Mouse (Mus musculus): ENCODE measurements around the gene Gm49368. TPM values are rescaled to one million over a fixed set of nuclear protein-coding genes. Genes with fewer than 3 reads are reported as not detected.
"Not testable (repeated sequence)": the region's sequence is repeated elsewhere in the genome, so short reads cannot be mapped to it uniquely, and the experiment has no call there.

Gm49368 gene
- not detected in 2 replicates for polyA plus RNA-seq (2014; fragmentation: Nextera tagmentation; extraction: Ambion mirVana)

DNA sequence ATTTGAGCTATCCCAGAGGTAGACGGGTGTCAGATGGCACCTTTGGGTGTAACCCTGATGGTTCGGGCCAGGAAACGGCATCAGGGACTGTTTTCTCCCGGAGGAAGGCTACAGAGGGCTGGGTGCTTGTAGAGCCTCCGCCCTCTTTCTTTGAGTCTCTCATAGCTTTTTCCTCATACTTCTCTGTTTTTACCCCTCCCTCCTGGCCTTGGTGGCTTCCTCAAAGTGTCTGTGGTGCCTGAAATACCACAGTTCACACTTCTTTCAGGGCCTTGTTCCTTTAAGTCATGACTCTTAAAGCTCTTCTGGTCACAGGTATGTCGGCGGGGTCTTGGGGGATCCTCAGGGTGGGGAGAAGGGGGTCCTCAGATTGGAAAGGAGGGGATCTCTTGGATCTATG lies at the start of gene Gm49368, which contains the start of gene Itgam:
Gene Gm49368, plus strand, starts transcription at position 228 of the 400 bp plus-strand sequence.
Gene Itgam, plus strand, starts transcription at position 185 of the 400 bp plus-strand sequence.
- Histone ChIP-seq H3K36me3 (ENCODE audit: control insufficient read depth, insufficient read depth, low read length) (no peaks in the 10 kb centered on the region), H3K27me3 (ENCODE audit: control insufficient read depth, insufficient read depth, low read length) (no peaks in the 10 kb centered on the region), H3K4me3 (ENCODE audit: low read depth, low read length) (no peak within 1 kb of the TSS), H3K9me3 (replicated peaks; ENCODE audit: control insufficient read depth, low read length) (no peaks in the 10 kb centered on the region), H3K9ac (ENCODE audit: low read depth, low read length) (no peak within 1 kb of the TSS), H3K27ac (ENCODE audit: low read depth, low read length) (no peak within 1 kb of the TSS), H3K4me1 (ENCODE audit: control insufficient read depth, insufficient read depth, low read length) (no peaks in the 10 kb centered on the region), H3K4me2 (no peak within 1 kb of the TSS)
- ATAC-seq (replicated peaks; ENCODE audit: insufficient number of reproducible peaks, low FRiP score, low TSS enrichment): no peak
- 83% methylated on average over 7 of the region's 7 CpGs for WGBS (ENCODE audit: insufficient replicate concordance)

DNA sequence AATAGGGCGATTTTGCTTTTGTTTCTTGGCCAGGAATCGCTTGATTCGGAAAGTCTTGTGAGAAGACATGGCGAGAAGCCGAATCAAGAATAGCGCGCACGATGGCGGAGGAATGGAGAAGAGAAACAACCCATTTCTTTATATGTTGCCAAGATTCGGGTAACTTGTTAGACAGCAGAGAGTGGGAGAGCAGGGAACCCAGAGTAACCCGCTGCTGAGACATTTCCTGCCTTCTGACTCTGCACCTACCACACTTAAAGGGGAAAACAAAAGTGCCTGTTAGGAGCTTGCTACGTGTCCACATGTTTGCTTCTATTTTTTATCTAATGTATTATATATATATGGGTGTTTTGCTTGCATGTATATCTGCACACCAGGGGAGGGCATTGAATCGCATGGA lies 49.4 kb upstream of the Gm49368 start:
- Histone ChIP-seq H3K27me3 (ENCODE audit: control insufficient read depth, insufficient read depth, low read length) (peaks cover 8% of the 10 kb centered on the region), H3K4me1 (ENCODE audit: control insufficient read depth, insufficient read depth, low read length) (peaks cover 10% of the 10 kb centered on the region; the same call in 1 of the 2 replicates), H3K4me2 (no peak overlapping the region), H3K9me3 (replicated peaks; ENCODE audit: control insufficient read depth, low read length) (no peaks in the 10 kb centered on the region), H3K27ac (ENCODE audit: low read depth, low read length) (no peak overlapping the region), H3K36me3 (ENCODE audit: control insufficient read depth, insufficient read depth, low read length) (no peaks in the 10 kb centered on the region), H3K4me3 (ENCODE audit: low read depth, low read length) (no peak overlapping the region), H3K9ac (ENCODE audit: low read depth, low read length) (no peak overlapping the region)
- 84% methylated on average over 13 of the region's 13 CpGs for WGBS (ENCODE audit: insufficient replicate concordance)
- no peak for ATAC-seq (replicated peaks; ENCODE audit: insufficient number of reproducible peaks, low FRiP score, low TSS enrichment)

DNA sequence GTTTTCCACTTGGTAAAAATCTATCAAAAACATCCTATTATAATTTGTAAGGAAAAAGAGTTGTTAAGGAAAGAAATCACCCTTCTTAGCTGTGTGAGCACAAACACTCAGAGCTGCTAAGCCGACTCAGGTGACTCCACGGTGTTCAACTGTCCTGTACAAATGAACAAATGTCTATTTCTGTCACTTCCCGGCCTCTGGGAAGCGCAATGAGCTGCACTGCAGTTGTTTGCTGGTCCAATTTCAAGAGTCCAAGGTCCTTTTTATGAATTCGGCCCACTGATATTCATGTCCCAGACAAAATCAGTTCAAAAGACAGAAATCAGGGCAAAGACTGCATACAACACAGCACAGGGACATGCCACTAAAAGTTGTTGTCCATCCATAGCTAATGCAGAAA lies 46.3 kb upstream of the Gm49368 start:
- 69% methylated on average over 5 of the region's 5 CpGs for WGBS (ENCODE audit: insufficient replicate concordance)
- ATAC-seq (replicated peaks; ENCODE audit: insufficient number of reproducible peaks, low FRiP score, low TSS enrichment); H3K27me3 ChIP-seq (ENCODE audit: control insufficient read depth, insufficient read depth, low read length): not testable (repeated sequence)

DNA sequence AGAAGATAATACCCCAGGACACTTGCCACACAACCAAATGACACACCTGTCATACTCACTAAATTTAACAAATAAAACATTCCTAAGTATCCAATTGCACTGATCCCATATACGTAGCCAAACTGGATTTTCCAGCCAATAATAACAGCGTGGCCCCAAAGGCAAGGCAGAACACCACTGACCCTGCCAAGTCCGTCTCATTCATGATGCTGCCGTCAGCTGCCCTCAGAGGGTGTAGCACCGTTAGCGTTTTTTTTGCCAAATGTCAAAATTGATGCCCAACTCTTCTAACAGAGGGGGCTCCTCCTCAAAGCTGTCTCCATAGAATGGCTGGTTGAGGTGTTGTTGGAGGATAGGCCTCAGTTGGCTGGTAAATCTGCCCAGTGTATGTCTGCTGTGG lies 45.8 kb upstream of the Gm49368 start:
- Histone ChIP-seq H3K27me3 (ENCODE audit: control insufficient read depth, insufficient read depth, low read length) (no peaks in the 10 kb centered on the region), H3K9me3 (replicated peaks; ENCODE audit: control insufficient read depth, low read length) (no peaks in the 10 kb centered on the region), H3K9ac (ENCODE audit: low read depth, low read length) (no peak overlapping the region), H3K4me2 (no peak overlapping the region), H3K4me3 (ENCODE audit: low read depth, low read length) (no peak overlapping the region), H3K36me3 (ENCODE audit: control insufficient read depth, insufficient read depth, low read length) (no peaks in the 10 kb centered on the region), H3K4me1 (ENCODE audit: control insufficient read depth, insufficient read depth, low read length) (no peaks in the 10 kb centered on the region), H3K27ac (ENCODE audit: low read depth, low read length) (no peak overlapping the region)
- ATAC-seq (replicated peaks; ENCODE audit: insufficient number of reproducible peaks, low FRiP score, low TSS enrichment): no peak
- 84% methylated on average over 6 of the region's 6 CpGs for WGBS (ENCODE audit: insufficient replicate concordance)

More for the DNA sequence above, 46.3 kb upstream of the Gm49368 start:
- not testable (repeated sequence) for H3K4me1 ChIP-seq (ENCODE audit: control insufficient read depth, insufficient read depth, low read length); H3K4me2 ChIP-seq; H3K27ac ChIP-seq (ENCODE audit: low read depth, low read length); H3K4me3 ChIP-seq (ENCODE audit: low read depth, low read length); H3K9me3 ChIP-seq (replicated peaks; ENCODE audit: control insufficient read depth, low read length); H3K9ac ChIP-seq (ENCODE audit: low read depth, low read length); H3K36me3 ChIP-seq (ENCODE audit: control insufficient read depth, insufficient read depth, low read length)

DNA sequence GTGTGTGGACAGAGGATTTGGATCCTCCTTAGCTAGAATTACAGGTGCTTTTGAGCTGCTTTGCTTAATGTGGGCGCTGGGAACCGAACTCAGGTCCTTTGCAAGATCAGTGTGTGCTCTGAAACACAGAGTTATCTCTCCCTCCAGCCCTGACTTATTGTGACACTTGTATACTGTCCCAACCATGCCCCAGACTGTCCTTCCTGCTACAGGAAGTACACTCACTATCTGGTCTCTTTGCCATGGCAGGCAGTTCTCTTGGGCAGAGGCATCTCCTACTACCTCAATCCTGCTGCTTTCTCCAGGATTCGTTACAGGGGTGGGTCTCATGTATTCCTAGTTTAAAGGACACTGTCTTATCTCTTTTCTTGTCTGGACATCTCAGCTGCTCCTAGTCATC lies 44.2 kb upstream of the Gm49368 start:
- Histone ChIP-seq H3K36me3 (ENCODE audit: control insufficient read depth, insufficient read depth, low read length) (no peaks in the 10 kb centered on the region), H3K27ac (ENCODE audit: low read depth, low read length) (no peak overlapping the region)
- no peak for ATAC-seq (replicated peaks; ENCODE audit: insufficient number of reproducible peaks, low FRiP score, low TSS enrichment)

DNA sequence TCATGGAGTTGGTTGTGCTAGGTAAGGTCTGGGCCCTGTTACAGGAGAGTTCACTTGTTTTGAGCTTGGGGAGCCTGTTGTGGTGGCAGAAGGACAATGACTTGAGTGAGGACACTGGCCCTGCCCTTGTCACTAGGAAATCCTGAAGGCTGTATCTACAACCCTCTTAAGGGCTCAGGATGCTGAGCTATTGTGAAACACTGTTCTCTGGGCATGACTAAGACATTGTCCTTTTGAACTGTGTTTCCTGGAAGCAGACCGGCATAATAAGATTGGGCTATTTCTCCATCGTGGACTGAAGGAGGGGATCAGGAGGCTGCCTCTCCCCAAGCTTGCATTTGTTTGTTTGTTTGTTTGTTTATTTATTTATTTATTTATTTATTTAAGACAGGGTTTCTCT lies 43.3 kb upstream of the Gm49368 start:
- 59% methylated on average over 2 of the region's 2 CpGs for WGBS (ENCODE audit: insufficient replicate concordance)
- no peak overlapping the region for H3K27ac ChIP-seq (ENCODE audit: low read depth, low read length)
- H3K4me2 ChIP-seq: no peak overlapping the region
- no peaks in the 10 kb centered on the region; the same call in 1 of the 2 replicates for H3K4me1 ChIP-seq (ENCODE audit: control insufficient read depth, insufficient read depth, low read length)
- H3K9ac ChIP-seq (ENCODE audit: low read depth, low read length): no peak overlapping the region
- no peaks in the 10 kb centered on the region for H3K36me3 ChIP-seq (ENCODE audit: control insufficient read depth, insufficient read depth, low read length)
- H3K27me3 ChIP-seq (ENCODE audit: control insufficient read depth, insufficient read depth, low read length): no peaks in the 10 kb centered on the region
- no peaks in the 10 kb centered on the region for H3K9me3 ChIP-seq (replicated peaks; ENCODE audit: control insufficient read depth, low read length)
- ATAC-seq (replicated peaks; ENCODE audit: insufficient number of reproducible peaks, low FRiP score, low TSS enrichment): no peak
- no peak overlapping the region for H3K4me3 ChIP-seq (ENCODE audit: low read depth, low read length)

More for the DNA sequence above, 44.2 kb upstream of the Gm49368 start:
- Histone ChIP-seq H3K9ac (ENCODE audit: low read depth, low read length) (no peak overlapping the region), H3K4me1 (ENCODE audit: control insufficient read depth, insufficient read depth, low read length) (no peaks in the 10 kb centered on the region), H3K4me3 (ENCODE audit: low read depth, low read length) (no peak overlapping the region), H3K9me3 (replicated peaks; ENCODE audit: control insufficient read depth, low read length) (no peaks in the 10 kb centered on the region), H3K27me3 (ENCODE audit: control insufficient read depth, insufficient read depth, low read length) (no peaks in the 10 kb centered on the region), H3K4me2 (no peak overlapping the region)
- 78% methylated on average over 3 of the region's 3 CpGs for WGBS (ENCODE audit: insufficient replicate concordance)

DNA sequence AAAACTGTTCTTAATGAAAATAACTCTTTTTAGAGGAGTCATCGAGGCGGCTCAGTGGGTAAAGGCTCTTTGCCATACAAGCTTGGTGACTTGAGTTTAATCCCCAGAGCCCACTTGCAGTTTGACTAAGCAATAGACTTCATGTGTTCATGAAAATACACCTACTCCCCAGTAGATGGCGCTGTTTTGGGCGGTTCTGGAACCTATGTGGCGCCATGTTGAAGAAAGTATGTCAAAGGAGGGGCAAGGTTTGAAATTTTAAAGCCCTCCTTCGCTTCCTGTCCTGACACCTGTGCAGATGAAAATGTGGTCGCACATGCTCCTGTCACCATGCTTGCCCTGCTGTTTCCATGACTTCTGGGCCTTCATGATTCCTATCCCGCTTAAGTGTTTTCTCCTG lies 39.5 kb upstream of the Gm49368 start:
- Histone ChIP-seq H3K9me3 (replicated peaks; ENCODE audit: control insufficient read depth, low read length) (no peaks in the 10 kb centered on the region), H3K36me3 (ENCODE audit: control insufficient read depth, insufficient read depth, low read length) (no peaks in the 10 kb centered on the region), H3K9ac (ENCODE audit: low read depth, low read length) (no peak overlapping the region), H3K27ac (ENCODE audit: low read depth, low read length) (no peak overlapping the region), H3K4me1 (ENCODE audit: control insufficient read depth, insufficient read depth, low read length) (no peaks in the 10 kb centered on the region; the same call in 1 of the 2 replicates), H3K4me2 (no peak overlapping the region), H3K4me3 (ENCODE audit: low read depth, low read length) (no peak overlapping the region), H3K27me3 (ENCODE audit: control insufficient read depth, insufficient read depth, low read length) (no peaks in the 10 kb centered on the region)
- WGBS (ENCODE audit: insufficient replicate concordance): 57% methylated on average over 8 of the region's 8 CpGs
- no peak for ATAC-seq (replicated peaks; ENCODE audit: insufficient number of reproducible peaks, low FRiP score, low TSS enrichment)

DNA sequence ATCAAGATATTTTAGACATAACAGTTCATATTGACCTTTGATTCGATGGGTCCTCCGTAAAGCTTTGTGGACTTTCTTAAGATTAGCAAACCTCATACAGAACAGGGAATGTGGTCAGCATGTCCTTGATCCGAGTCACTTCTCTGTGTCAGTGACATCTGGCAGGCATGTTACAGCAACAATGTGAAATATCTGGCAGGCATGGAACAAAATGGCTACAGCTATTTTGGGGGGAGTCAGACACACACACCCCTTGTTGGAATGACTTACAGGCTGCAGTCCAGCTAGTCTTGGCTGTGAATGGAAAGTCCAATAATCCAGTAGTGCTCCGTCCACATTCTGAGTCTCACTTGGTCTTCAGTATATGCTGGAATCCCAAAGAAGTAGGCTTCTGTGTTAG lies 38.9 kb upstream of the Gm49368 start:
- 85% methylated on average over 4 of the region's 4 CpGs for WGBS (ENCODE audit: insufficient replicate concordance)
- H3K4me2 ChIP-seq: no peak overlapping the region
- H3K4me3 ChIP-seq (ENCODE audit: low read depth, low read length): no peak overlapping the region
- H3K9me3 ChIP-seq (replicated peaks; ENCODE audit: control insufficient read depth, low read length): no peaks in the 10 kb centered on the region
- no peak overlapping the region for H3K27ac ChIP-seq (ENCODE audit: low read depth, low read length)
- no peaks in the 10 kb centered on the region; the same call in 1 of the 2 replicates for H3K4me1 ChIP-seq (ENCODE audit: control insufficient read depth, insufficient read depth, low read length)
- H3K9ac ChIP-seq (ENCODE audit: low read depth, low read length): no peak overlapping the region
- H3K27me3 ChIP-seq (ENCODE audit: control insufficient read depth, insufficient read depth, low read length): no peaks in the 10 kb centered on the region
- no peaks in the 10 kb centered on the region for H3K36me3 ChIP-seq (ENCODE audit: control insufficient read depth, insufficient read depth, low read length)
- ATAC-seq (replicated peaks; ENCODE audit: insufficient number of reproducible peaks, low FRiP score, low TSS enrichment): no peak

DNA sequence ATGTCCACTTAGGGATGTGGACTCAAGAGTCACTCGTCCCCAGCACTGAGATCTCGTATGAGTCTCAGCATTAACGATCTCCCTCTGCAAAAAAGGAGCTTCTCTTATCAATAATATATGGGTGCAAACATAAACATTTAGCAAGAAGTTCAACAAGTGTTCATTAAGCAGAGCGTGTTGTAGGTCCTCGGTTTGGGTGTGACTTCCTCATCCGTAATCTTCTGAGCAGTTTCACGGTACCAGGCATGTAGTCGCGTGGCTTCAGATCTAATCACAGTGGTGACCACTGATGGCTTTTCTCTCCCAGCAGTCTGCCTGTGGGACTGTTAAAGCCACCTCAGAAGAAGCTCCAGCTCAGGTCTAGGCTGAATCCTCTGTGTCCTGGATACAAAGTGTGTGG lies 38.1 kb upstream of the Gm49368 start:
- no peak for ATAC-seq (replicated peaks; ENCODE audit: insufficient number of reproducible peaks, low FRiP score, low TSS enrichment)
- Histone ChIP-seq H3K27me3 (ENCODE audit: control insufficient read depth, insufficient read depth, low read length) (no peaks in the 10 kb centered on the region), H3K27ac (ENCODE audit: low read depth, low read length) (no peak overlapping the region), H3K4me1 (ENCODE audit: control insufficient read depth, insufficient read depth, low read length) (no peaks in the 10 kb centered on the region; the same call in 1 of the 2 replicates), H3K9me3 (replicated peaks; ENCODE audit: control insufficient read depth, low read length) (no peaks in the 10 kb centered on the region), H3K9ac (ENCODE audit: low read depth, low read length) (no peak overlapping the region), H3K4me3 (ENCODE audit: low read depth, low read length) (no peak overlapping the region), H3K36me3 (ENCODE audit: control insufficient read depth, insufficient read depth, low read length) (no peaks in the 10 kb centered on the region), H3K4me2 (no peak overlapping the region)
- WGBS (ENCODE audit: insufficient replicate concordance): 80% methylated on average over 9 of the region's 9 CpGs

All from heart, embryonic 11.5 days (tissue).